Mouse (Mus musculus): ENCODE measurements around the gene Tmed9.

DNA sequence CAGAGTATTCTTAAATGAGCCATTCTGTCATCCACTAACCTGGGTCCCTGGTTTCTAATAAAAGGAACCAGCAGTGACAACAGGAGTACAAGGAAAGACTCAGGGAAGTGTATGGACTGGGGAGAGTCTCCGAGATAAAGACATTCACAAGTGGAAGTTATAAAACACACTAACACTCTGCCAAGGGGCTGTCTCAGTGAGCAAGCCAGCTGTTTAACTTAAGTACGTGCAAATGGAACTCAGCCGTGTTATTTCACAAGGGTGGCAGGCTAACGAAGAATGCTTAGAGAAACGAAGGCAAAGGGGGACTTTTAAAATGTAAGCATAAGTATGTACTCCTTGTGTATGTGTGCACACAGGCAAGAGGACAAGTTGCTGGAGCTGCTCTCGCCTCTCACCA lies 16.0 kb upstream of the Tmed9 start:
- TF ChIP-seq CTCF (IDR thresholded peaks at IDR 0.05; ENCODE audit: low read depth, low read length) (no peak), POLR2A (IDR thresholded peaks at IDR 0.05; ENCODE audit: extremely low read depth, insufficient read depth, low read length) (no peak)

All from liver, adult 2 months (tissue).